Mouse (Mus musculus): ENCODE measurements around the gene Tmem236. TPM values are rescaled to one million over a fixed set of nuclear protein-coding genes. Genes with fewer than 3 reads are reported as not detected.
"Not testable (repeated sequence)": the region's sequence is repeated elsewhere in the genome, so short reads cannot be mapped to it uniquely, and the experiment has no call there.

Gene Tmem236
- polyA plus RNA-seq, 1 experiment from 2014 or later: not detected

GRCm38 (mm10) chr2:14192046-14192445, 17.7 kb downstream of the Tmem236 start:
- Histone ChIP-seq H3K27me3 (ENCODE audit: control insufficient read depth, insufficient read depth, low read length) (no peaks in the 10 kb centered on the region), H3K4me1 (ENCODE audit: control insufficient read depth in 2 of 2, insufficient read depth in 2 of 2, low read length in 2 of 2) (no peaks in the 10 kb centered on the region; a peak in 1 of 4 replicates), H3K9me3 (ENCODE audit: control insufficient read depth, low read length) (no peaks in the 10 kb centered on the region), H3K27ac (replicated peaks in 1 of 2; ENCODE audit: control insufficient read depth in 1 of 2, insufficient read depth in 1 of 2, low read depth in 2 of 2, low read length in 2 of 2) (no peak overlapping the region), H3K36me3 (ENCODE audit: control insufficient read depth, insufficient read depth, low read length) (no peaks in the 10 kb centered on the region), H3K4me3 (ENCODE audit: control insufficient read depth in 1 of 2, insufficient read depth in 1 of 2, low read depth in 1 of 2, low read length in 2 of 2) (no peak overlapping the region), H3K4me2 (ENCODE audit: low read length) (no peak overlapping the region), H3K9ac (ENCODE audit: low read length) (no peak overlapping the region)
- 88% methylated on average over 6 of the region's 6 CpGs for WGBS
- ATAC-seq (ENCODE audit: insufficient number of reproducible peaks, insufficient read depth, low FRiP score, low read depth): no peak

GRCm38 (mm10) chr2:14198325-14198903, 24.1 kb downstream of the Tmem236 start:
- not testable (repeated sequence) for H3K4me1 ChIP-seq (ENCODE audit: control insufficient read depth in 2 of 2, insufficient read depth in 2 of 2, low read length in 2 of 2); H3K27ac ChIP-seq (replicated peaks in 1 of 2; ENCODE audit: control insufficient read depth in 1 of 2, insufficient read depth in 1 of 2, low read depth in 2 of 2, low read length in 2 of 2); ATAC-seq (ENCODE audit: insufficient number of reproducible peaks, insufficient read depth, low FRiP score, low read depth); H3K4me3 ChIP-seq (ENCODE audit: control insufficient read depth in 1 of 2, insufficient read depth in 1 of 2, low read depth in 1 of 2, low read length in 2 of 2); H3K9ac ChIP-seq (ENCODE audit: low read length); H3K27me3 ChIP-seq (ENCODE audit: control insufficient read depth, insufficient read depth, low read length); H3K4me2 ChIP-seq (ENCODE audit: low read length); H3K9me3 ChIP-seq (ENCODE audit: control insufficient read depth, low read length); H3K36me3 ChIP-seq (ENCODE audit: control insufficient read depth, insufficient read depth, low read length)
- no CpG with 5 or more reads among the region's 2 CpGs for WGBS

GRCm38 (mm10) chr2:14199621-14200020, 25.3 kb downstream of the Tmem236 start:
- no peak for ATAC-seq (ENCODE audit: insufficient number of reproducible peaks, insufficient read depth, low FRiP score, low read depth)
- Histone ChIP-seq H3K4me1 (ENCODE audit: control insufficient read depth in 2 of 2, insufficient read depth in 2 of 2, low read length in 2 of 2) (no peaks in the 10 kb centered on the region), H3K9ac (ENCODE audit: low read length) (no peak overlapping the region), H3K36me3 (ENCODE audit: control insufficient read depth, insufficient read depth, low read length) (no peaks in the 10 kb centered on the region), H3K4me2 (ENCODE audit: low read length) (no peak overlapping the region), H3K9me3 (ENCODE audit: control insufficient read depth, low read length) (no peaks in the 10 kb centered on the region), H3K27me3 (ENCODE audit: control insufficient read depth, insufficient read depth, low read length) (no peaks in the 10 kb centered on the region), H3K27ac (replicated peaks in 1 of 2; ENCODE audit: control insufficient read depth in 1 of 2, insufficient read depth in 1 of 2, low read depth in 2 of 2, low read length in 2 of 2) (no peak overlapping the region), H3K4me3 (ENCODE audit: control insufficient read depth in 1 of 2, insufficient read depth in 1 of 2, low read depth in 1 of 2, low read length in 2 of 2) (no peak overlapping the region)
- 33% methylated on average over 2 of the region's 2 CpGs for WGBS

- H3K27me3 ChIP-seq (ENCODE audit: control insufficient read depth, insufficient read depth, low read length); H3K9me3 ChIP-seq (ENCODE audit: control insufficient read depth, low read length); H3K4me3 ChIP-seq (ENCODE audit: control insufficient read depth in 1 of 2, insufficient read depth in 1 of 2, low read depth in 1 of 2, low read length in 2 of 2); H3K4me2 ChIP-seq (ENCODE audit: low read length); H3K36me3 ChIP-seq (ENCODE audit: control insufficient read depth, insufficient read depth, low read length); H3K4me1 ChIP-seq (ENCODE audit: control insufficient read depth in 2 of 2, insufficient read depth in 2 of 2, low read length in 2 of 2); ATAC-seq (ENCODE audit: insufficient number of reproducible peaks, insufficient read depth, low FRiP score, low read depth); H3K27ac ChIP-seq (replicated peaks in 1 of 2; ENCODE audit: control insufficient read depth in 1 of 2, insufficient read depth in 1 of 2, low read depth in 2 of 2, low read length in 2 of 2); H3K9ac ChIP-seq (ENCODE audit: low read length): not testable (repeated sequence)
- WGBS: no CpG with 5 or more reads among the region's 2 CpGs
Measured at GRCm38 (mm10) chr2:14200879-14201445, 26.6 kb downstream of the Tmem236 start.

GRCm38 (mm10) chr2:14204308-14204707, 30.0 kb downstream of the Tmem236 start:
- no peaks in the 10 kb centered on the region for H3K4me1 ChIP-seq (ENCODE audit: control insufficient read depth in 2 of 2, insufficient read depth in 2 of 2, low read length in 2 of 2)
- WGBS: 69% methylated on average over 1 of the region's 1 CpGs
- no peak for ATAC-seq (ENCODE audit: insufficient number of reproducible peaks, insufficient read depth, low FRiP score, low read depth)
- no peaks in the 10 kb centered on the region for H3K27me3 ChIP-seq (ENCODE audit: control insufficient read depth, insufficient read depth, low read length)
- H3K27ac ChIP-seq (replicated peaks in 1 of 2; ENCODE audit: control insufficient read depth in 1 of 2, insufficient read depth in 1 of 2, low read depth in 2 of 2, low read length in 2 of 2): no peak overlapping the region
- H3K9ac ChIP-seq (ENCODE audit: low read length): no peak overlapping the region
- H3K9me3 ChIP-seq (ENCODE audit: control insufficient read depth, low read length): no peaks in the 10 kb centered on the region
- no peaks in the 10 kb centered on the region for H3K36me3 ChIP-seq (ENCODE audit: control insufficient read depth, insufficient read depth, low read length)
- H3K4me3 ChIP-seq (ENCODE audit: control insufficient read depth in 1 of 2, insufficient read depth in 1 of 2, low read depth in 1 of 2, low read length in 2 of 2): no peak overlapping the region
- no peak overlapping the region for H3K4me2 ChIP-seq (ENCODE audit: low read length)

- Histone ChIP-seq H3K4me3 (ENCODE audit: control insufficient read depth in 1 of 2, insufficient read depth in 1 of 2, low read depth in 1 of 2, low read length in 2 of 2) (no peak overlapping the region), H3K9me3 (ENCODE audit: control insufficient read depth, low read length) (no peaks in the 10 kb centered on the region), H3K27ac (replicated peaks in 1 of 2; ENCODE audit: control insufficient read depth in 1 of 2, insufficient read depth in 1 of 2, low read depth in 2 of 2, low read length in 2 of 2) (no peak overlapping the region), H3K9ac (ENCODE audit: low read length) (no peak overlapping the region), H3K4me2 (ENCODE audit: low read length) (no peak overlapping the region), H3K36me3 (ENCODE audit: control insufficient read depth, insufficient read depth, low read length) (no peaks in the 10 kb centered on the region), H3K27me3 (ENCODE audit: control insufficient read depth, insufficient read depth, low read length) (no peaks in the 10 kb centered on the region), H3K4me1 (ENCODE audit: control insufficient read depth in 2 of 2, insufficient read depth in 2 of 2, low read length in 2 of 2) (no peaks in the 10 kb centered on the region)
- 64% methylated on average over 4 of the region's 4 CpGs for WGBS
- ATAC-seq (ENCODE audit: insufficient number of reproducible peaks, insufficient read depth, low FRiP score, low read depth): no peak
Measured at GRCm38 (mm10) chr2:14206798-14207197, 32.5 kb downstream of the Tmem236 start.

GRCm38 (mm10) chr2:14210731-14211130, 36.4 kb downstream of the Tmem236 start:
- Histone ChIP-seq H3K9ac (ENCODE audit: low read length) (no peak overlapping the region), H3K9me3 (ENCODE audit: control insufficient read depth, low read length) (no peaks in the 10 kb centered on the region), H3K27me3 (ENCODE audit: control insufficient read depth, insufficient read depth, low read length) (no peaks in the 10 kb centered on the region), H3K36me3 (ENCODE audit: control insufficient read depth, insufficient read depth, low read length) (no peaks in the 10 kb centered on the region), H3K4me2 (ENCODE audit: low read length) (no peak overlapping the region), H3K4me1 (ENCODE audit: control insufficient read depth in 2 of 2, insufficient read depth in 2 of 2, low read length in 2 of 2) (no peaks in the 10 kb centered on the region), H3K4me3 (ENCODE audit: control insufficient read depth in 1 of 2, insufficient read depth in 1 of 2, low read depth in 1 of 2, low read length in 2 of 2) (no peak overlapping the region), H3K27ac (replicated peaks in 1 of 2; ENCODE audit: control insufficient read depth in 1 of 2, insufficient read depth in 1 of 2, low read depth in 2 of 2, low read length in 2 of 2) (no peak overlapping the region)
- 85% methylated on average over 1 of the region's 1 CpGs for WGBS
- no peak for ATAC-seq (ENCODE audit: insufficient number of reproducible peaks, insufficient read depth, low FRiP score, low read depth)

- H3K9me3 ChIP-seq (ENCODE audit: control insufficient read depth, low read length): no peaks in the 10 kb centered on the region
- no peak for ATAC-seq (ENCODE audit: insufficient number of reproducible peaks, insufficient read depth, low FRiP score, low read depth)
- H3K9ac ChIP-seq (ENCODE audit: low read length): no peak overlapping the region
- H3K4me1 ChIP-seq (ENCODE audit: control insufficient read depth in 2 of 2, insufficient read depth in 2 of 2, low read length in 2 of 2): no peaks in the 10 kb centered on the region
- H3K36me3 ChIP-seq (ENCODE audit: control insufficient read depth, insufficient read depth, low read length): no peaks in the 10 kb centered on the region
- H3K27me3 ChIP-seq (ENCODE audit: control insufficient read depth, insufficient read depth, low read length): no peaks in the 10 kb centered on the region
- no peak overlapping the region for H3K4me3 ChIP-seq (ENCODE audit: control insufficient read depth in 1 of 2, insufficient read depth in 1 of 2, low read depth in 1 of 2, low read length in 2 of 2)
- no peak overlapping the region for H3K27ac ChIP-seq (replicated peaks in 1 of 2; ENCODE audit: control insufficient read depth in 1 of 2, insufficient read depth in 1 of 2, low read depth in 2 of 2, low read length in 2 of 2)
- H3K4me2 ChIP-seq (ENCODE audit: low read length): no peak overlapping the region
Measured at GRCm38 (mm10) chr2:14211606-14212005, 37.3 kb downstream of the Tmem236 start.

Measured in heart, embryonic 14.5 days (tissue).